Mouse (Mus musculus) kidney, embryonic 16.5 days (tissue): ENCODE data around the gene Hist1h1e. TPM values are rescaled to one million over a fixed set of nuclear protein-coding genes. Genes with fewer than 3 reads are reported as not detected.
"Not testable (repeated sequence)": the region's sequence is repeated elsewhere in the genome, so short reads cannot be mapped to it uniquely, and the experiment has no call there.

Experiments used
- ATAC-seq: fragments of 200-750 bp; cut with Nextera tagmentation; 2 replicates; pipeline ENCODE4 v1.8.0; 2017; ENCODE audit warnings: moderate TSS enrichment; ENCODE audit not compliant: low FRiP score, low TSS enrichment
- H3K27ac ChIP-seq: fragments of 300-500 bp; sonication (generic); 2 replicates; pipeline ENCODE4 v1.5.1; 2014; ENCODE audit warnings: low read length
- H3K27me3 ChIP-seq: fragments of 300-500 bp; sonication (generic); 2 replicates; pipeline ENCODE4 v1.6.1; 2014; ENCODE audit warnings: low read length, control low read depth, mixed read lengths; ENCODE audit not compliant: insufficient read depth
- H3K36me3 ChIP-seq: fragments of 300-500 bp; sonication (generic); 2 replicates; pipeline ENCODE4 v1.6.1; 2014; ENCODE audit warnings: low read length, control low read depth, mixed read lengths; ENCODE audit not compliant: insufficient read depth
- H3K4me1 ChIP-seq: fragments of 300-500 bp; sonication (generic); 2 replicates; pipeline ENCODE4 v1.6.1; 2014; ENCODE audit warnings: low read length, control low read depth, mixed read lengths; ENCODE audit not compliant: insufficient read depth
- H3K4me2 ChIP-seq: fragments of 300-500 bp; sonication (generic); replicated peaks from 2 replicates; pipeline ENCODE4 v1.6.1; 2014; ENCODE audit warnings: low read depth, low read length
- H3K4me3 ChIP-seq: fragments of 300-500 bp; sonication (generic); 2 replicates; pipeline ENCODE4 v1.5.1; 2014; ENCODE audit warnings: mild to moderate bottlenecking, low read length
- H3K9ac ChIP-seq: fragments of 300-500 bp; sonication (generic); replicated peaks from 2 replicates; pipeline ENCODE4 v1.6.1; 2014; ENCODE audit warnings: low read length
- H3K9me3 ChIP-seq: fragments of 300-500 bp; sonication (generic); 2 replicates; pipeline ENCODE4 v1.6.1; 2016; ENCODE audit warnings: low read length, control low read depth
- WGBS: fragments of 180-500 bp; shearing (Covaris S2); extraction: QIAGEN DNeasy Blood & Tissue Kit; methylation state at CpG from one replicate; pipeline ENCODE4 v1.1.7; 2014; 5-methylcytosine and 5-hydroxymethylcytosine counted together
- polyA plus RNA-seq: library from polyadenylated mRNA; unstranded; fragments of >200 nt; fragmentation: Nextera tagmentation; extraction: Ambion mirVana; gene quantifications from 2 replicates; pipeline ENCODE4 v1.2.1, GENCODE M21; 2015

Hist1h1e gene
- 14.7 and 15.9 TPM in 2 replicates for polyA plus RNA-seq

DNA sequence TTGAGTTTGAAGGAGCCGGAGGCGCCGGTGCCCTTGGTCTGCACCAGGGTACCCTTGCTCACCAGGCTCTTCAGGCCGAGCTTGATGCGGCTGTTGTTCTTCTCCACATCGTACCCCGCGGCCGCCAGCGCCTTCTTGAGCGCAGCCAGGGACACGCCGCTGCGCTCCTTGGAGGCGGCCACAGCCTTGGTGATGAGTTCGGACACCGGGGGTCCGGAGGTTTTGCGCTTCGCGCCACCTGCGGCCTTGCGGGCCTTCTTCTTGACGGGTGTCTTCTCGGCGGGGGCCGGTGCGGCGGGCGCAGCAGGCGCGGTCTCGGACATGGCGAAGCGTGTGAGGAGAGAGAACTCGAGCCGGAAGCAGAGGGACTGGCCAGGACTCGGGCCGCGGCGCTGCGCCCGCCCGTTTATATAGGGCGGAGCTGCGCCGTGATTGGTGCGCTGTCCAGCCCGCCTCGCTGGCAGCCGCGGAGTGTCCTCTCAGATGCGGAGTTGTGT, at the start of gene Hist1h1e:
TSS of gene Hist1h1e (minus strand) at position 384 of the 497 bp plus-strand sequence.
- peak; percentile 92 for ATAC-seq
- H3K9ac ChIP-seq: peak within 1 kb of the TSS; percentile 86
- H3K36me3 ChIP-seq, H3K27me3 ChIP-seq, H3K4me1 ChIP-seq, H3K9me3 ChIP-seq: not testable (repeated sequence)
- peak within 1 kb of the TSS; percentile 70 for H3K4me2 ChIP-seq
- peak within 1 kb of the TSS; percentile 97 for H3K27ac ChIP-seq
- peak within 1 kb of the TSS; percentile 62 for H3K4me3 ChIP-seq
- under 1% methylated on average over 52 of the region's 53 CpGs for WGBS

DNA sequence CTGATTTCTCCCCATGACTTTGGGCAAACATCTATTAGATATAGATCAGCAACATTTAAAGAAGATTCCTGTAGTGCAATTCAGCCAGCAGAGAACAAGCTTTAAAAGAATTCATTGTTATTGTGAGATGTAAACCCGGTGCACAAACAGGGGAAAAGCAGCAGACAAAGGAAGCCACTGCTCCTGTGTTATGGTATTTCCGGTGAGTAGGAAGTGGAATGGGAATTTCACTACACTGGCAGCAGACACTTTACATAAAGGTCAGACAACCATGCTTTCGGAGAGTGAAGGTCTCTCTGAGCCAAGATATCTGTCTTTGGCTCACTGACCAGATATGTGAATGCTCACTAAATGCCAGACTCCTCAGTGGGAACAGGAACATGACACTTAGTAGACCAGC, 40.2 kb upstream of the Hist1h1e start:
- Histone ChIP-seq H3K27ac (no peak overlapping the region), H3K27me3 (no peaks in the 10 kb centered on the region), H3K4me3 (no peak overlapping the region), H3K9ac (no peak overlapping the region), H3K9me3 (no peaks in the 10 kb centered on the region), H3K36me3 (no peaks in the 10 kb centered on the region), H3K4me1 (no peaks in the 10 kb centered on the region), H3K4me2 (no peak overlapping the region)
- 74% methylated on average over 3 of the region's 3 CpGs for WGBS
- ATAC-seq: no peak

DNA sequence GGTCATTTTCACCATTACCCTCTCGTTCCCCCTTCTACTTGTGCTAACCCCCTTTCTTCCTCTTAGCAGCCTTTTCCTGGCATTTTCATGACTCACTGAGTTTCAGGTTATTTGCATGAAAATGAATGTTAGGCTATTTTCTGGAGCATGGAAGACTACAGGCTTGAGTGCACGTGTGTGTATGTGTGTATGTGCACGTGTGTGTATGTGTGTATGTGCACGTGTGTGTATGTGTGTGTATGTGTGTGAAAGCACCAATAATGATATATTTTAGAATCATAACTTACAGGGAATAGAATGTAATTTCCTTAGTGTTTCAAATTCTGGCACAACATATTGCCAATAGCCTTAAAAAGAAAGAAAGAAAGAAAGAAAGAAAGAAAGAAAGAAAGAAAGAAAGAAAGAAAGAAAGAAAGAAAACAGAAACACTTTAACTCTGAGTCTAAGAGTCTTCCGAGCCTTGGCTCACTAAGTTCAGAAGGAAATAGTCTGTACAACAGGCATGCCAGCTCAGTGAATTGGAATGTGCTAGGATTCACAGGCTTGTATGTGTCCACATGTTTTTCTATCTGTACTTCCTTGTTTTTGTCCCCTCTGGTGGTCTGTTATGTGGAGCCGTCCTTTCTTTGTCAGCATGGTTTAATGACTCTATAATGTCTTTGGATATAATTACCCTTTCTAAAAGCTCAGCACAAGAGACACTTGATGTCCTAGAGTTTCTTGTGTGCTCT, 37.4 kb upstream of the Hist1h1e start:
- Histone ChIP-seq H3K9me3 (no peaks in the 10 kb centered on the region), H3K4me2 (no peak overlapping the region), H3K4me3 (no peak overlapping the region), H3K36me3 (no peaks in the 10 kb centered on the region), H3K9ac (no peak overlapping the region), H3K4me1 (no peaks in the 10 kb centered on the region), H3K27me3 (no peaks in the 10 kb centered on the region), H3K27ac (no peak overlapping the region)
- no peak for ATAC-seq
- 65% methylated on average over 6 of the region's 6 CpGs for WGBS

DNA sequence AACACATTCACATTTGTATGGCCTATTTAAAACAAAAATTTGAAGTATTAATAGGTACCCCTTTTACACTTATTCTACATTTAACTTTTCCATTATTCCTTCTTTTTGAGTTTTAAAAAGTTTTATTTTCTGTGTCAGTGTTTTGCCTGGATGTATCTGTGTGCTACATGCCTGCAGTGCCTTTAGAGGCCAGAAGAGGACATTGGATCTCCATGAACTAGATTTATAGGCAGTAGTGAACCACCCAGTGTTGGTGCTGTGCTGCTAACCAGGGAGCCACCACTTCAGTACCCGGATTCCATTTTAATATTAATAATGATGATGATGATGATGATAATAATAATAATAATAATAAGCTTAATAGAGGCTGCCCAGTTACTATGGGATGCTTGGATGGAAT, 8.3 kb upstream of the Hist1h1e start:
- Histone ChIP-seq H3K27me3 (no peaks in the 10 kb centered on the region), H3K9ac (no peak overlapping the region), H3K4me3 (no peak overlapping the region), H3K9me3 (no peaks in the 10 kb centered on the region), H3K36me3 (no peaks in the 10 kb centered on the region), H3K27ac (no peak overlapping the region), H3K4me1 (no peaks in the 10 kb centered on the region), H3K4me2 (no peak overlapping the region)
- no peak for ATAC-seq
- 36% methylated on average over 1 of the region's 1 CpGs for WGBS

DNA sequence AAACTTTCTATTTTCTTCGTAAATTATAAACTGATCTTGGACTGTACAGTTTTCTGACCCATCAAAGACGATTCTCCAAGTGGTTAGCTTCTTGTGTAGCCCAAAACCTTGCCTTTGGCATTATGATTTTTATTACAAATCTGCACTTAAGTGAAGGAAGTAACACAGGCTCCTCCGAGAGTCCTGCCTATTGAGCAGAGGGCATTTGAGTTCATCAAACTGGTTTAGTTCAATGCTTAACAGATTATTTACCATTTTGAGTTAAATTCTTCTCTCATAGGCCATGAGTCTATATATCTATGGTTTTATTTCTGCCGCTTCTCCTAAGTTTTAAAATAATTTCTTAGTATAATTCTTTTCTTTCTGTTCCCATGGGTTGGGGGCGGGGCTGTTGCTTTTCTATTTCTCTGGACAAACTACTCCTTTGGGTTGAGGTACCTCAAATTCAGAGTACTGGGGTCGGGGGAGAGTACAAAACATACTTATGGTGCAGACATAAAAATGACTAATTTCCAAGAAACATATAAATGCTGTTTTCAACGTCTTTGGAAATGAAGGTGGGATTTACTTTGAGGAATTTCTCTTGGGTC, 598 bp upstream of the Hist1h1e start:
- 26% methylated on average over 7 of the region's 7 CpGs for WGBS
- peak overlapping the region; percentile 97 for H3K27ac ChIP-seq
- H3K9ac ChIP-seq: peak overlapping the region; percentile 86
- H3K9me3 ChIP-seq: no peaks in the 10 kb centered on the region
- H3K36me3 ChIP-seq: no peaks in the 10 kb centered on the region
- H3K4me3 ChIP-seq: peak overlapping the region; percentile 62
- no peak for ATAC-seq
- peaks cover 9% of the 10 kb centered on the region for H3K4me1 ChIP-seq
- no peaks in the 10 kb centered on the region for H3K27me3 ChIP-seq
- peak overlapping the region; percentile 70 for H3K4me2 ChIP-seq

DNA sequence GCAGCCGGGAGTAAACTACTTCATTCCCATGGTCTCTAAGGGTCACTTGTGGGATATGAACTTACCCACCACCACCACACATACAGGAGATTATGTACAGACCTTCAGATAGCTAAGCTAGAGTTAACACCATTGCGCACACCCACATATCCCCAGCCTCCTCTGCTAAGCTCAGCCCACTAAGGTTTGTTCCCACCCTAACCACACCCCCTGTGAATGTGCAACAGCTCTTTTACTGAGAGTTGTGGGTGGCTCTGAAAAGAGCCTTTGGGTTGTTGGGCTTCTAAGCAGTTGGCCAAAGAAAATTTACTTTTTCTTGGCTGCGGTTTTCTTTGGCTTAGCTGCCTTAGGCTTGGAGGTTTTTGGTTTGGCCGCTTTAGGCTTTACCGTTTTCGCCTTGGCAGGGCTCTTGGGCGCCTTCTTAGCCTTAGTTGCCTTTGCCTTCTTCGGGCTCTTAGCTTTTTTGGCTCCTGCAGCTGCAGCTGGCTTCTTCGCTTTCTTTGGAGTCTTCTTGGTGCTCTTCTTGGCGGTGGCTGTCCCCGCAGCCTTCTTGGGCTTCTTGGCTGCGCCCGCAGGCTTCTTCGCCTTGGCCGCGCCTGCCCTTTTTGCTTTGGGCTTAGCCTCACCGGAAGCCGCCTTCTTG, 705 bp downstream of the Hist1h1e start:
- peak overlapping the region; percentile 70 for H3K4me2 ChIP-seq
- peak overlapping the region; percentile 97 for H3K27ac ChIP-seq
- peak overlapping the region; percentile 86 for H3K9ac ChIP-seq
- no peaks in the 10 kb centered on the region for H3K36me3 ChIP-seq
- under 1% methylated on average over 18 of the region's 18 CpGs for WGBS
- H3K4me1 ChIP-seq: peaks cover 9% of the 10 kb centered on the region
- peak overlapping the region; percentile 62 for H3K4me3 ChIP-seq
- ATAC-seq: peak; percentile 91
- H3K27me3 ChIP-seq: no peaks in the 10 kb centered on the region
- no peaks in the 10 kb centered on the region for H3K9me3 ChIP-seq

DNA sequence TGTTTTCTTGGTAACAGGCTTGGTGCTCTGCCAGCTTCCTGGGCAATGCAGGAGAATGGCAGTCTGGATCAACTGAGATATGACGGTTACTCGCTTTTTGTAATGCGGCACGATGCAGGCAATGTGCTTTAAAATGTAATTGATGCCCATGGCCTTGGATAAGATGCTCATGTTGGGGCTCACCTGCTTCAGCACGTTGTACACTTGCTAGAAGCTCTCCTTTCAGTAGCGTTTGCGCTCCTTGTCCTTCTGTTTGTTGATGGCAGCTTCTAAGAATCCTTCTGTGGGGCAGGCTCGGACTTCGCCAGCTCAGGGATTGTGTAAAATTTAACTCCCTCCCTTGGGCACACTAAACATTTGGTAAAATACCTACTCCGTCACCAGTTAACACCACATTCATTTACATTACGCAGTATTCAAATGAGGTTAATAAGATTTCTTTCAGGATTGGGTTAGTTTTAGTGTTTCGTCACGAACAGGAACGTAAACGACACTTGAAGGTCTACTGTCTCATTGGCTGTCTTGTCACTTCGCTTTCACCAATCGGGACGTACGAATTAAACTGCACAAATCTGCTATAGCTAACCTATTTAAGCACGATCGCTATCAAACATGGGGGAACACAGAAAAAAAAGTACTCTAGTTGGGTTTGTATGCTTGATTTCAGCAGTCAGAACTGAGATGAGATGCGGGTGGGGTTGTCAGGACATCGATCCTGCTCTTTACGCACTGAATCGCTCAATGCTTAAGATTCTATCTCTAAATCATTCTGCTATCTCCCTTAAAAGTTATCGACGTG, 1.4 kb downstream of the Hist1h1e start, which contains the start of gene Hist1h2be:
TSS of gene Hist1h2be (minus strand) at position 392 of the 799 bp plus-strand sequence.
- Histone ChIP-seq H3K4me3 (peak within 1 kb of the TSS; percentile 62), H3K9ac (peak within 1 kb of the TSS; percentile 86), H3K9me3 (no peaks in the 10 kb centered on the region), H3K36me3 (no peaks in the 10 kb centered on the region), H3K27me3 (no peaks in the 10 kb centered on the region), H3K27ac (peak within 1 kb of the TSS; percentile 97), H3K4me2 (peak within 1 kb of the TSS; percentile 70), H3K4me1 (peaks cover 9% of the 10 kb centered on the region)
- WGBS: under 1% methylated on average over 27 of the region's 27 CpGs
- peak; percentile 88 for ATAC-seq

DNA sequence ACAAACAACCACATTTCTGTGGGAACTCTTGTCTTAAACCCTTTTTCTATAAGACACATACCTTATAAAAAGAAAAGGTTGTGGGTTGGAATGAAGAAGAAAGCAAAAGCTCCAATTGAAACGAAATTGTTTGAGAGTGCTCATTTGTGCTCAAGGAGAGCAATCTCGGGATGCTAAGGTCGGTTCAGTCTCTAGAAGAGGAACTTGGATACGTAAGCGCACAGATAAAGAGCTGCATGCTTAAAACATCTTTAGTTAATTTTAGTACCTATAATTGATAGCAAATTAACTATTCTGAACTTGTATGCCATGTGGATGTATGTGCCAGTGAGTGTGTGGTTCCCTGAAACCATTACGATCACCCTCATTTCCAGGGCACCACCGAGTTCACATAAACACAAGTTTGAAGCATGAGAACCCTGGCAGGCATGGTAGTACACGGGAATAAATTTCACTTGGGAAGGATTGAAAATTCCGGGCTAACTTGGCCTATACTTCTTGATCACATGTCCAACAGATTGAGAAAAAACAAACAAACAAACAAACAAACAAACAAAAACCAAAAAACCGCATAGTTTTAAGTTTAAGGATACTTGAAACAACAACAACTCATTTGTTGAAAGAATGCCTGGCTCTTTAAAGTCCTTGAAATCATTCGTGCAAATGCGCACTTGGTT, 2.2 kb downstream of the Hist1h1e start:
- H3K4me3 ChIP-seq: peak overlapping the region; percentile 62
- WGBS: 50% methylated on average over 12 of the region's 12 CpGs
- H3K27me3 ChIP-seq: no peaks in the 10 kb centered on the region
- peak overlapping the region; percentile 86 for H3K9ac ChIP-seq
- H3K9me3 ChIP-seq: no peaks in the 10 kb centered on the region
- no peak for ATAC-seq
- peak overlapping the region; percentile 70 for H3K4me2 ChIP-seq
- H3K36me3 ChIP-seq: no peaks in the 10 kb centered on the region
- peaks cover 9% of the 10 kb centered on the region for H3K4me1 ChIP-seq
- peak overlapping the region; percentile 97 for H3K27ac ChIP-seq

DNA sequence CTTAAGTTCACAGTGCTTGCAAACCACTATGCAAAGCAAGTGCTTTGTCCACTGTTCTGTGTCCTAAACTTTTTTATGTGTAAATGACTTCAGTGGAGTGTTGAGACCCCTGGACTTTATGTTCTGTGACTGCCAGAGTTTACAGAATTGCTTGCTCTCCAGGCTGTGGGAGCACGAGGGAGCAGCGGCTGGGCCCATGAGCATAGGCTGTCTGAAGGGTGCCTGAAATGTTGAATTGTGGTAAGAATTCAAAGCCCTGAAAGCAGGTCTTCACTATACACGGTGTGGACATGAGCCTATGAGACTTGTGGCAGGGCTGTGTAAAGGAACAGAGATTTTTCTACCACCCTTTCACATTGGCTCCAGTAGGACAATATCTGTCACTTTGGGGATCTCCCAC, 10.7 kb downstream of the Hist1h1e start:
- WGBS: 58% methylated on average over 3 of the region's 3 CpGs
- no peaks in the 10 kb centered on the region for H3K9me3 ChIP-seq
- H3K9ac ChIP-seq: no peak overlapping the region
- peak; percentile 35; the same call in 1 of the 2 replicates for ATAC-seq
- no peak overlapping the region for H3K4me3 ChIP-seq
- no peaks in the 10 kb centered on the region for H3K27me3 ChIP-seq
- H3K36me3 ChIP-seq: no peaks in the 10 kb centered on the region
- H3K4me1 ChIP-seq: no peaks in the 10 kb centered on the region
- no peak overlapping the region for H3K4me2 ChIP-seq
- 0 out of 2 replicates have a peak overlapping the region, but pooled peaks have one; percentile 43 for H3K27ac ChIP-seq
